Mouse (Mus musculus) liver, embryonic 14.5 days (tissue): ENCODE measurements around the gene Cetn2.

ENCODE experiments used
- CTCF ChIP-seq: IDR thresholded peaks from 2 replicates; pipeline ENCODE4 v1.5.1; 2016; ENCODE audit warnings: antibody characterized with exemption, low read depth, control low read depth
- EP300 ChIP-seq: IDR thresholded peaks from 2 replicates; pipeline ENCODE4 v1.6.1; 2016; ENCODE audit warnings: antibody characterized with exemption, low read depth

GRCm38 (mm10) chrX:72902530-72902929 is 15.7 kb downstream of the Cetn2 start:
- TF ChIP-seq CTCF (no peak), EP300 (no peak)
